Mouse (Mus musculus) cerebellum, adult 2 months (tissue): Measurements from ENCODE around the gene Chchd6. TPM values are rescaled to one million over a fixed set of nuclear protein-coding genes. Genes with fewer than 3 reads are reported as not detected.
A peak's percentile ranks its signal among the peaks of the same experiment; 100 is the strongest.

Experiments used
- DNase-seq, 2 experiments: peaks; one replicate each; pipeline ENCODE4 v3.0.0; 2021
- H3K27ac ChIP-seq: fragments of 200-500 bp; 2 replicates; pipeline ENCODE4 v1.5.1; 2012; ENCODE audit warnings: low read length, control low read depth, inconsistent platforms; ENCODE audit not compliant: insufficient read depth
- H3K27me3 ChIP-seq: fragments of 200-500 bp; 2 replicates; pipeline ENCODE4 v1.6.1; 2012; ENCODE audit warnings: inconsistent platforms, mild to moderate bottlenecking, low read length, moderate library complexity; ENCODE audit not compliant: control insufficient read depth, insufficient read depth
- H3K4me1 ChIP-seq: fragments of 200-500 bp; 2 replicates; pipeline ENCODE4 v1.6.1; 2011; ENCODE audit warnings: low read length; ENCODE audit not compliant: control insufficient read depth, insufficient read depth
- H3K4me3 ChIP-seq: fragments of 200-500 bp; replicated peaks from 2 replicates; pipeline ENCODE3; 2011; ENCODE audit warnings: mild to moderate bottlenecking, low read depth, low read length, control low read depth; ENCODE audit not compliant: insufficient read depth
- CTCF ChIP-seq: fragments of 200-500 bp; IDR thresholded peaks from 2 replicates; pipeline ENCODE4 v1.5.1; 2011; ENCODE audit warnings: low read depth, mild to moderate bottlenecking, control low read depth, low read length, moderate library complexity, borderline replicate concordance; ENCODE audit not compliant: insufficient read depth
- POLR2A ChIP-seq: fragments of 200-500 bp; IDR thresholded peaks from 2 replicates; pipeline ENCODE4 v1.6.1; 2011; ENCODE audit warnings: low read length, control low read depth, borderline replicate concordance; ENCODE audit not compliant: insufficient read depth
- WGBS: fragments of 180-500 bp; shearing (Covaris S2); methylation state at CpG from one replicate; pipeline ENCODE4 v1.1.7; 2018; 5-methylcytosine and 5-hydroxymethylcytosine counted together
- polyA plus RNA-seq: library from polyadenylated mRNA; depleted of rRNA; stranded (reverse); fragments of >200 nt; gene quantifications from 2 replicates; pipeline ENCODE4 v1.2.3, GENCODE M21; 2012

Gene Chchd6
- polyA plus RNA-seq, 1 experiment, result 104 TPM

- DNase-seq, result no peak
- Histone ChIP-seq H3K4me3 (no peak overlapping the region), H3K27me3 (no peaks in the 10 kb centered on the region), H3K27ac (no peak overlapping the region), H3K4me1 (no peaks in the 10 kb centered on the region)
- WGBS, result 94% methylated on average over 4 of the region's 4 CpGs
- TF ChIP-seq CTCF, result no peak
- TF ChIP-seq POLR2A, result no peak
Measured at GRCm38 (mm10) chr6:89492368-89492767, 103.1 kb downstream of the Chchd6 start.

GRCm38 (mm10) chr6:89490369-89490768 is 105.1 kb downstream of the Chchd6 start:
- no peak for DNase-seq
- 94% methylated on average over 3 of the region's 3 CpGs for WGBS
- Histone ChIP-seq H3K27ac (no peak overlapping the region), H3K27me3 (no peaks in the 10 kb centered on the region), H3K4me1 (no peaks in the 10 kb centered on the region), H3K4me3 (no peak overlapping the region)
- TF ChIP-seq CTCF, result no peak
- no peak for TF ChIP-seq POLR2A

GRCm38 (mm10) chr6:89489533-89489932 is 105.9 kb downstream of the Chchd6 start:
- no peak overlapping the region for H3K4me3 ChIP-seq
- 93% methylated on average over 1 of the region's 1 CpGs for WGBS
- TF ChIP-seq CTCF (no peak), POLR2A (no peak)
- no peaks in the 10 kb centered on the region for H3K4me1 ChIP-seq
- H3K27ac ChIP-seq, result no peak overlapping the region
- DNase-seq, result no peak
- H3K27me3 ChIP-seq, result no peaks in the 10 kb centered on the region

- WGBS, result 7% methylated on average over 4 of the region's 4 CpGs
- H3K27ac ChIP-seq, result no peak overlapping the region
- TF ChIP-seq CTCF (no peak), POLR2A (no peak)
- no peaks in the 10 kb centered on the region for H3K4me1 ChIP-seq
- no peak for DNase-seq
- H3K4me3 ChIP-seq, result no peak overlapping the region
- no peaks in the 10 kb centered on the region for H3K27me3 ChIP-seq
Measured at GRCm38 (mm10) chr6:89486055-89486454, 109.4 kb downstream of the Chchd6 start.

- 71% methylated on average over 4 of the region's 4 CpGs for WGBS
- no peaks in the 10 kb centered on the region for H3K4me1 ChIP-seq
Measured at GRCm38 (mm10) chr6:89481192-89481591, 114.3 kb downstream of the Chchd6 start.

GRCm38 (mm10) chr6:89467908-89468307 is 127.5 kb downstream of the Chchd6 start:
- H3K4me3 ChIP-seq, result no peak overlapping the region
- TF ChIP-seq POLR2A (no peak), CTCF (no peak)
- no peaks in the 10 kb centered on the region for H3K27me3 ChIP-seq
- H3K4me1 ChIP-seq, result peaks cover 54% of the 10 kb centered on the region
- DNase-seq, result peak; percentile 53 to 82
- H3K27ac ChIP-seq, result peak overlapping the region; percentile 95

More at GRCm38 (mm10) chr6:89481192-89481591, 114.3 kb downstream of the Chchd6 start:
- DNase-seq, result no peak
- H3K27me3 ChIP-seq, result no peaks in the 10 kb centered on the region
- no peak overlapping the region for H3K27ac ChIP-seq
- H3K4me3 ChIP-seq, result no peak overlapping the region
- TF ChIP-seq POLR2A (no peak), CTCF (no peak)

GRCm38 (mm10) chr6:89467290-89467689 is 128.2 kb downstream of the Chchd6 start:
- H3K27ac ChIP-seq, result peak overlapping the region; percentile 95
- no peak overlapping the region for H3K4me3 ChIP-seq
- no peaks in the 10 kb centered on the region for H3K27me3 ChIP-seq
- DNase-seq, result peak; percentile 75 to 83
- TF ChIP-seq CTCF (no peak), POLR2A (0 out of 2 replicates have a peak, but pooled peaks have one; percentile 10)
- peaks cover 58% of the 10 kb centered on the region for H3K4me1 ChIP-seq
- WGBS, result 8% methylated on average over 9 of the region's 9 CpGs

- Histone ChIP-seq H3K27ac (peak overlapping the region; percentile 95), H3K4me3 (no peak overlapping the region)
- WGBS, result 19% methylated on average over 3 of the region's 3 CpGs
Measured at GRCm38 (mm10) chr6:89466875-89467274, 128.6 kb downstream of the Chchd6 start.

More at GRCm38 (mm10) chr6:89466875-89467274, 128.6 kb downstream of the Chchd6 start:
- DNase-seq, result no peak
- Histone ChIP-seq H3K27me3 (no peaks in the 10 kb centered on the region), H3K4me1 (peaks cover 60% of the 10 kb centered on the region)
- TF ChIP-seq CTCF (no peak), POLR2A (no peak)
